Mouse (Mus musculus): Measurements from ENCODE around the gene 4430402I18Rik.

GRCm38 (mm10) chr19:28967652-28968051, at the start of gene 4430402I18Rik:
- TF ChIP-seq TAL1 (IDR thresholded peaks at IDR 0.05; ENCODE audit: low read length): no peak
- no peak for TF ChIP-seq GATA1 (IDR thresholded peaks at IDR 0.05; ENCODE audit: low read length)

All from erythroblast, embryonic 14.5 days (primary cell).